Mouse (Mus musculus) intestine, postnatal 0 days (tissue): ENCODE measurements at regions not wholly inside any gene's neighbourhood (a gene's known extent, or its start where the extent isn't known, plus 50 kb on each side); places are given as distances from the start of the nearest gene placed in this dataset.

Experiments
- ATAC-seq: fragments of 200-750 bp; cut with Nextera tagmentation; 2 replicates; pipeline ENCODE4 v1.8.0; 2017; ENCODE audit warnings: mild to moderate bottlenecking, moderate TSS enrichment, moderate library complexity
- H3K27ac ChIP-seq: fragments of 300-500 bp; sonication (generic); 2 replicates; pipeline ENCODE4 v1.5.1; 2014; ENCODE audit warnings: mild to moderate bottlenecking, low read depth, low read length, moderate library complexity
- H3K27me3 ChIP-seq: fragments of 300-500 bp; sonication (generic); replicated peaks from 2 replicates; pipeline ENCODE4 v1.6.1; 2014; ENCODE audit warnings: low read length, mixed read lengths; ENCODE audit not compliant: control insufficient read depth, insufficient read depth
- H3K36me3 ChIP-seq: fragments of 300-500 bp; sonication (generic); 2 replicates; pipeline ENCODE4 v1.6.1; 2014; ENCODE audit warnings: mild to moderate bottlenecking, moderate library complexity; ENCODE audit not compliant: control insufficient read depth, insufficient read depth
- H3K4me1 ChIP-seq: fragments of 300-500 bp; sonication (generic); replicated peaks from 2 replicates; pipeline ENCODE4 v1.6.1; 2014; ENCODE audit warnings: antibody characterized with exemption, low read length, mixed read lengths; ENCODE audit not compliant: control insufficient read depth, insufficient read depth
- H3K4me2 ChIP-seq: fragments of 300-500 bp; sonication (generic); replicated peaks from 2 replicates; pipeline ENCODE4 v1.6.1; 2014; ENCODE audit warnings: low read depth, mild to moderate bottlenecking, moderate library complexity
- H3K4me3 ChIP-seq: fragments of 300-500 bp; sonication (generic); 2 replicates; pipeline ENCODE4 v1.5.1; 2014; ENCODE audit warnings: low read depth, low read length
- H3K9ac ChIP-seq: fragments of 300-500 bp; sonication (generic); 2 replicates; pipeline ENCODE4 v1.6.1; 2014; ENCODE audit warnings: mild to moderate bottlenecking, low read depth, low read length
- H3K9me3 ChIP-seq: fragments of 300-500 bp; sonication (generic); 2 replicates; pipeline ENCODE4 v1.6.1; 2016; ENCODE audit warnings: mixed run types; ENCODE audit not compliant: control insufficient read depth
- CTCF ChIP-seq: sonication (generic); IDR thresholded peaks from 2 replicates; pipeline ENCODE4 v1.5.1; 2016; ENCODE audit warnings: low read depth, mild to moderate bottlenecking, control low read depth, antibody characterized with exemption, moderate library complexity
- WGBS: fragments of 180-500 bp; shearing (Covaris S2); extraction: QIAGEN DNeasy Blood & Tissue Kit; methylation state at CpG from one replicate; pipeline ENCODE4 v1.1.7; 2014; 5-methylcytosine and 5-hydroxymethylcytosine counted together

- TF ChIP-seq CTCF = no peak
- no peaks in the 10 kb centered on the region for H3K27me3 ChIP-seq
- no peak overlapping the region for H3K27ac ChIP-seq
- no peaks in the 10 kb centered on the region for H3K9me3 ChIP-seq
- no peak overlapping the region for H3K9ac ChIP-seq
- no peaks in the 10 kb centered on the region for H3K36me3 ChIP-seq
- no peak overlapping the region for H3K4me2 ChIP-seq
- no peak overlapping the region for H3K4me3 ChIP-seq
- 69% methylated on average over 8 of the region's 8 CpGs for WGBS
- ATAC-seq = no peak
- H3K4me1 ChIP-seq = no peaks in the 10 kb centered on the region
Observed at GRCm38 (mm10) chr1:33244691-33245090, 424.9 kb downstream of the Prim2 start.

GRCm38 (mm10) chr1:33222997-33223396 lies 446.6 kb downstream of the Prim2 start:
- Histone ChIP-seq H3K27me3 (no peaks in the 10 kb centered on the region), H3K4me1 (no peaks in the 10 kb centered on the region), H3K9me3 (no peaks in the 10 kb centered on the region), H3K36me3 (no peaks in the 10 kb centered on the region), H3K4me3 (no peak overlapping the region), H3K27ac (no peak overlapping the region), H3K9ac (no peak overlapping the region), H3K4me2 (no peak overlapping the region)
- TF ChIP-seq CTCF = no peak
- no peak for ATAC-seq
- 88% methylated on average over 6 of the region's 6 CpGs for WGBS

- no peaks in the 10 kb centered on the region for H3K4me1 ChIP-seq
- H3K4me3 ChIP-seq = no peak overlapping the region
- no peak overlapping the region for H3K9ac ChIP-seq
- H3K27me3 ChIP-seq = no peaks in the 10 kb centered on the region
- H3K36me3 ChIP-seq = no peaks in the 10 kb centered on the region
- WGBS = 81% methylated on average over 5 of the region's 5 CpGs
- ATAC-seq = no peak
- H3K27ac ChIP-seq = no peak overlapping the region
- no peak for TF ChIP-seq CTCF
- no peaks in the 10 kb centered on the region for H3K9me3 ChIP-seq
- no peak overlapping the region for H3K4me2 ChIP-seq
Observed at GRCm38 (mm10) chr1:33214815-33215214, 454.8 kb downstream of the Prim2 start.

- no peak for TF ChIP-seq CTCF
- ATAC-seq = no peak
- Histone ChIP-seq H3K4me1 (no peaks in the 10 kb centered on the region), H3K9me3 (no peaks in the 10 kb centered on the region), H3K9ac (no peak overlapping the region), H3K4me2 (no peak overlapping the region), H3K27me3 (no peaks in the 10 kb centered on the region), H3K27ac (no peak overlapping the region), H3K36me3 (no peaks in the 10 kb centered on the region), H3K4me3 (no peak overlapping the region)
- 93% methylated on average over 1 of the region's 1 CpGs for WGBS
Observed at GRCm38 (mm10) chr1:33214394-33214793, 455.2 kb downstream of the Prim2 start.

- no peak overlapping the region for H3K27ac ChIP-seq
- no peaks in the 10 kb centered on the region for H3K9me3 ChIP-seq
- H3K4me2 ChIP-seq = no peak overlapping the region
- H3K4me1 ChIP-seq = no peaks in the 10 kb centered on the region
- TF ChIP-seq CTCF = no peak
- H3K9ac ChIP-seq = no peak overlapping the region
- ATAC-seq = no peak
- no peaks in the 10 kb centered on the region for H3K36me3 ChIP-seq
- no peaks in the 10 kb centered on the region for H3K27me3 ChIP-seq
- no peak overlapping the region for H3K4me3 ChIP-seq
- WGBS = 50% methylated on average over 6 of the region's 6 CpGs
Observed at GRCm38 (mm10) chr1:33201571-33202189, 467.9 kb downstream of the Prim2 start.

GRCm38 (mm10) chr1:33195114-33195513 lies 474.5 kb downstream of the Prim2 start:
- ATAC-seq = no peak
- H3K9ac ChIP-seq = no peak overlapping the region
- H3K27ac ChIP-seq = no peak overlapping the region
- H3K9me3 ChIP-seq = no peaks in the 10 kb centered on the region
- no peaks in the 10 kb centered on the region for H3K27me3 ChIP-seq
- 65% methylated on average over 2 of the region's 2 CpGs for WGBS
- H3K36me3 ChIP-seq = no peaks in the 10 kb centered on the region
- no peak overlapping the region for H3K4me2 ChIP-seq
- H3K4me1 ChIP-seq = no peaks in the 10 kb centered on the region
- no peak overlapping the region for H3K4me3 ChIP-seq
- no peak for TF ChIP-seq CTCF
